ENCODE assay signal across 25 mouse cellular contexts in the genomic region with DNA sequence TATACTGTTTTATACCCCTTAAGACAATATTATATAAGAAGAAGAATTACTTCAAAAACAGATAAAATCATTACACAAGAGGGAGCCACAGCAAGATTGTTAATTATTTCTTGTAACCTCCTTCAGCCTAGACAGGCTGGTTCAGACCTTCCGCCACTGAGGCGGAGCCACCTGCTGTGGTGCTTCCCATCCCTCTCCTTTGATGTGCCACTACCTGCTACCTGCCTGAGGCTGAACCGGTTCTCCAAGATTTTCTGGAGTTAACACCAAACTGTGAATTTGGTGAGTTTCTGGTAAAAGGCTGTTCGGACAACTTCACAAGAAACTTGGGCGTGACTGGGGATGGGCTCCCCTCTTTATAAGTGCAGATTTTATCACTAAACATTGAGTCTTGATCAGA. TPM values are rescaled to one million over a fixed set of nuclear protein-coding genes. Genes with fewer than 3 reads are reported as not detected.
"Had no signal": no experiment of that assay in that cellular context is flagged by ENCODE, and none has a peak within 500 bp of the region (broad histone marks: within the 10 kb centered on the region; RNA-seq: fewer than 3 reads in every experiment).

No protein-coding gene starts in this region.

- H3K4me2 ChIP-seq: liver, embryonic 15.5 days; midbrain, embryonic 11.5 days; midbrain, embryonic 13.5 days; midbrain, embryonic 15.5 days; neural tube, embryonic 12.5 days had no signal

- H3K27ac ChIP-seq: liver, embryonic 15.5 days; macrophage; midbrain, embryonic 13.5 days; midbrain, embryonic 15.5 days; neural tube, embryonic 12.5 days had no signal

- H3K27me3 ChIP-seq: liver, embryonic 15.5 days; megakaryocyte, embryonic 14.5 days; midbrain, embryonic 13.5 days; midbrain, embryonic 15.5 days; neural tube, embryonic 12.5 days had no signal

- H3K4me3 ChIP-seq: liver, embryonic 15.5 days; megakaryocyte, embryonic 14.5 days; midbrain, embryonic 13.5 days; midbrain, embryonic 15.5 days; neural tube, embryonic 12.5 days had no signal

- ATAC-seq: liver, postnatal 0 days; midbrain, embryonic 13.5 days; midbrain, embryonic 15.5 days had no signal

- H3K9ac ChIP-seq: liver, embryonic 15.5 days; liver, postnatal 0 days; midbrain, embryonic 13.5 days; midbrain, embryonic 15.5 days; neural tube, embryonic 12.5 days had no signal

- H3K4me1 ChIP-seq: liver, embryonic 15.5 days; midbrain, embryonic 13.5 days; midbrain, embryonic 15.5 days; neural tube, embryonic 12.5 days had no signal

- H3K36me3 ChIP-seq: liver, embryonic 15.5 days; midbrain, embryonic 13.5 days; midbrain, embryonic 15.5 days; neural tube, embryonic 12.5 days had no signal

- H3K9me3 ChIP-seq: liver, embryonic 15.5 days; megakaryocyte, embryonic 14.5 days; midbrain, embryonic 13.5 days; midbrain, embryonic 15.5 days; neural tube, embryonic 12.5 days had no signal

- DNase-seq: liver, postnatal 0 days; lung, adult 2 months; lung, postnatal 10 days; lung, postnatal 36 days; retina, postnatal 1 day; right cerebral cortex, adult 18-20 months; right cerebral cortex, postnatal 25 days; right cerebral cortex, postnatal 4 days; spleen, adult 18-20 months; thymus, adult 18-20 months; thymus, postnatal 14 days; thymus, postnatal 36 days had no signal

RNA-seq across cellular contexts. Expression of a gene that starts 50.5 kb away (rescaled TPM):
- polyA plus RNA-seq: lung, embryonic 16.5 days; macrophage; midbrain, embryonic 11.5 days; midbrain, embryonic 13.5 days; midbrain, embryonic 15.5 days; midbrain, postnatal 0 days; neural tube, embryonic 12.5 days; neural tube, embryonic 14.5 days; small intestine, adult 2 months; stomach, embryonic 14.5 days; thymus, postnatal 0 days had no signal
